Mouse (Mus musculus): ENCODE measurements around the gene Vtn.

- TF ChIP-seq POLR2A (IDR thresholded peaks at IDR 0.05; ENCODE audit: insufficient read depth, low read length) (no peak), CTCF (IDR thresholded peaks at IDR 0.05; ENCODE audit: low read depth, low read length) (no peak), EP300 (IDR thresholded peaks at IDR 0.05; ENCODE audit: insufficient read depth, low read depth, low read length) (no peak)
Measured at GRCm38 (mm10) chr11:78471326-78472103, 27.4 kb upstream of the Vtn start.
